Mouse (Mus musculus) bone marrow, adult 2 months (tissue): ENCODE data around the gene Ubr2.

Experiments
- CTCF ChIP-seq: fragments of 200-500 bp; IDR thresholded peaks from 2 replicates; pipeline ENCODE4 v1.5.1; 2011; ENCODE audit warnings: low read length, control low read depth; ENCODE audit not compliant: control insufficient read depth, insufficient read depth
- POLR2A ChIP-seq: fragments of 200-500 bp; IDR thresholded peaks from 2 replicates; pipeline ENCODE4 v1.6.1; 2011; ENCODE audit warnings: low read depth, mild to moderate bottlenecking, control low read depth, low read length, borderline replicate concordance; ENCODE audit not compliant: control insufficient read depth

DNA sequence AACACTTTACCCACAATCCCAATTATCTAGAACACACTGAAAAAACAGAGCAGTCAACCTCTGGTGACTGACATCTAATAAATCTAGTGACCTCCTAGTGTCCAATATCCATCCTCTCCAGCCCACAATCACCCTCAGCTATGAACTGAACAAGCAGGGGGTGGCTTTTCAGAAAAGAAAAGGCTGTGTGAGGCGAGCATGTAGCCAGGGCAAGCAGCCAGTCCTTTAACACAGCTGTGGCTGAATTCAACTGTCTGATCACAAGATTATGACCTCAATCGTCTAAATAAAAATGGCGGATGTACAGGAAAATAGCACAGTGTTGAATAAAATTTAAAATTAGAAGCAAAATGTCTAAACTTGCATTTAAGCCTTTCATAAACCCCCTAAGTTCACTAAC lies 22.7 kb downstream of the Ubr2 start:
- TF ChIP-seq POLR2A: no peak
- no peak for TF ChIP-seq CTCF
